Mouse (Mus musculus) ES-E14 (cell line): ENCODE data around the gene Zfp597.

ENCODE experiments used
- CHD2 ChIP-seq: IDR thresholded peaks from 2 replicates; pipeline ENCODE4 v1.6.1; 2014; ENCODE audit warnings: mild to moderate bottlenecking, low read depth, low read length, inconsistent platforms
- HCFC1 ChIP-seq: IDR thresholded peaks from 2 replicates; pipeline ENCODE4 v1.6.1; 2012; ENCODE audit warnings: low read length, inconsistent platforms, borderline replicate concordance; ENCODE audit not compliant: insufficient read depth
- MAFK ChIP-seq: IDR thresholded peaks from 2 replicates; pipeline ENCODE4 v1.6.1; 2014; ENCODE audit warnings: mild to moderate bottlenecking, low read depth, low read length, inconsistent platforms; ENCODE audit not compliant: insufficient read depth
- ZC3H11A ChIP-seq: IDR thresholded peaks from 2 replicates; pipeline ENCODE4 v1.6.1; 2012; ENCODE audit warnings: low read depth, mild to moderate bottlenecking, inconsistent platforms, low read length, borderline replicate concordance
- ZNF384 ChIP-seq: IDR thresholded peaks from 2 replicates; pipeline ENCODE4 v1.6.1; 2012; ENCODE audit warnings: low read depth, low read length, inconsistent platforms

- no peak for TF ChIP-seq MAFK
- no peak for TF ChIP-seq CHD2
- no peak for TF ChIP-seq ZNF384
- TF ChIP-seq ZC3H11A = no peak
- TF ChIP-seq HCFC1 = no peak
Measured at GRCm38 (mm10) chr16:3909118-3909517, 24.8 kb upstream of the Zfp597 start.
